Mouse (Mus musculus): ENCODE measurements around the gene Ncoa1.

GRCm38 (mm10) chr12:4501916-4502315 is 24.9 kb upstream of the Ncoa1 start:
- no peak for TF ChIP-seq CTCF (IDR thresholded peaks at IDR 0.05; ENCODE audit: low read depth)
- TF ChIP-seq EP300 (IDR thresholded peaks at IDR 0.05; ENCODE audit: low read depth): peak; percentile 97

All from liver, embryonic 14.5 days (tissue).